Mouse (Mus musculus): ENCODE data around the gene Hpse2. TPM values are rescaled to one million over a fixed set of nuclear protein-coding genes. Genes with fewer than 3 reads are reported as not detected.
A peak's percentile ranks its signal among the peaks of the same experiment; 100 is the strongest.
"Not testable (repeated sequence)": the region's sequence is repeated elsewhere in the genome, so short reads cannot be mapped to it uniquely, and the experiment has no call there.

Gene Hpse2
- polyA plus RNA-seq, 1 experiment from 2014 or later, result 11.4 TPM

- peak; percentile 64 for TF ChIP-seq CTCF (IDR thresholded peaks at IDR 0.05; ENCODE audit: low read depth)
- Histone ChIP-seq H3K9ac (no peak overlapping the region), H3K4me1 (ENCODE audit: insufficient read depth) (no peaks in the 10 kb centered on the region), H3K27ac (ENCODE audit: low read depth) (no peak overlapping the region), H3K4me3 (ENCODE audit: low read depth, low read length) (no peak overlapping the region), H3K4me2 (no peak overlapping the region), H3K9me3 (ENCODE audit: low read depth, low read length) (peaks cover 2% of the 10 kb centered on the region; the same call in 1 of the 2 replicates), H3K27me3 (ENCODE audit: insufficient read depth, low read length) (no peaks in the 10 kb centered on the region), H3K36me3 (ENCODE audit: insufficient read depth) (no peaks in the 10 kb centered on the region)
- peak; percentile 86 for DNase-seq
- no peak for ATAC-seq (ENCODE audit: insufficient read depth)
Observed at GRCm38 (mm10) chr19:43311125-43311524, 77.0 kb downstream of the Hpse2 start.

GRCm38 (mm10) chr19:43306756-43307155, 81.4 kb downstream of the Hpse2 start:
- Histone ChIP-seq H3K4me2 (no peak overlapping the region), H3K36me3 (ENCODE audit: insufficient read depth) (no peaks in the 10 kb centered on the region), H3K9ac (no peak overlapping the region), H3K27ac (ENCODE audit: low read depth) (no peak overlapping the region), H3K27me3 (ENCODE audit: insufficient read depth, low read length) (no peaks in the 10 kb centered on the region), H3K4me1 (ENCODE audit: insufficient read depth) (no peaks in the 10 kb centered on the region), H3K4me3 (ENCODE audit: low read depth, low read length) (no peak overlapping the region), H3K9me3 (ENCODE audit: low read depth, low read length) (peaks cover 2% of the 10 kb centered on the region; the same call in 1 of the 2 replicates)
- ATAC-seq (ENCODE audit: insufficient read depth) (no peak), DNase-seq (peak; percentile 30)
- TF ChIP-seq CTCF (IDR thresholded peaks at IDR 0.05; ENCODE audit: low read depth), result peak; percentile 37

GRCm38 (mm10) chr19:43281336-43281735, 106.8 kb downstream of the Hpse2 start:
- not testable (repeated sequence) for H3K4me2 ChIP-seq; H3K9ac ChIP-seq; H3K27me3 ChIP-seq (ENCODE audit: insufficient read depth, low read length); ATAC-seq (ENCODE audit: insufficient read depth); H3K4me1 ChIP-seq (ENCODE audit: insufficient read depth); H3K27ac ChIP-seq (ENCODE audit: low read depth); H3K36me3 ChIP-seq (ENCODE audit: insufficient read depth); H3K9me3 ChIP-seq (ENCODE audit: low read depth, low read length); DNase-seq; H3K4me3 ChIP-seq (ENCODE audit: low read depth, low read length)
- whole genome bisulfite sequencing, result 94% methylated on average over 1 of the region's 1 CpGs

GRCm38 (mm10) chr19:43243993-43244392, 144.2 kb downstream of the Hpse2 start:
- H3K4me3 ChIP-seq (ENCODE audit: low read depth, low read length), result no peak overlapping the region
- no peak for ATAC-seq (ENCODE audit: insufficient read depth)
- no peak overlapping the region for H3K9ac ChIP-seq
- WGBS, result 68% methylated on average over 4 of the region's 4 CpGs
- no peak overlapping the region for H3K27ac ChIP-seq (ENCODE audit: low read depth)
- H3K4me2 ChIP-seq, result no peak overlapping the region
- no peaks in the 10 kb centered on the region for H3K36me3 ChIP-seq (ENCODE audit: insufficient read depth)
- DNase-seq, result no peak
- no peaks in the 10 kb centered on the region for H3K4me1 ChIP-seq (ENCODE audit: insufficient read depth)
- H3K27me3 ChIP-seq (ENCODE audit: insufficient read depth, low read length), result no peaks in the 10 kb centered on the region
- no peaks in the 10 kb centered on the region for H3K9me3 ChIP-seq (ENCODE audit: low read depth, low read length)
- TF ChIP-seq CTCF (IDR thresholded peaks at IDR 0.05; ENCODE audit: low read depth), result no peak

- 37% methylated on average over 3 of the region's 3 CpGs for WGBS
- Histone ChIP-seq H3K9ac (no peak overlapping the region), H3K9me3 (ENCODE audit: low read depth, low read length) (no peaks in the 10 kb centered on the region), H3K27ac (ENCODE audit: low read depth) (no peak overlapping the region), H3K4me2 (no peak overlapping the region), H3K4me3 (ENCODE audit: low read depth, low read length) (no peak overlapping the region), H3K4me1 (ENCODE audit: insufficient read depth) (0 out of 2 replicates have a peak, but pooled peaks cover 3% of the 10 kb centered on the region), H3K27me3 (ENCODE audit: insufficient read depth, low read length) (no peaks in the 10 kb centered on the region), H3K36me3 (ENCODE audit: insufficient read depth) (no peaks in the 10 kb centered on the region)
- DNase-seq (peak; percentile 5), ATAC-seq (ENCODE audit: insufficient read depth) (no peak)
- no peak for TF ChIP-seq CTCF (IDR thresholded peaks at IDR 0.05; ENCODE audit: low read depth)
Observed at GRCm38 (mm10) chr19:43231711-43232110, 156.4 kb downstream of the Hpse2 start.

- Histone ChIP-seq H3K9me3 (ENCODE audit: low read depth, low read length) (no peaks in the 10 kb centered on the region), H3K4me1 (ENCODE audit: insufficient read depth) (0 out of 2 replicates have a peak, but pooled peaks cover 3% of the 10 kb centered on the region), H3K36me3 (ENCODE audit: insufficient read depth) (no peaks in the 10 kb centered on the region), H3K27me3 (ENCODE audit: insufficient read depth, low read length) (no peaks in the 10 kb centered on the region), H3K27ac (ENCODE audit: low read depth) (no peak overlapping the region), H3K4me2 (no peak overlapping the region), H3K4me3 (ENCODE audit: low read depth, low read length) (no peak overlapping the region), H3K9ac (no peak overlapping the region)
- ATAC-seq (ENCODE audit: insufficient read depth), result peak; percentile 82
- TF ChIP-seq CTCF (IDR thresholded peaks at IDR 0.05; ENCODE audit: low read depth), result no peak
- WGBS, result 32% methylated on average over 3 of the region's 3 CpGs
- DNase-seq, result peak; percentile 93
Observed at GRCm38 (mm10) chr19:43193562-43193961, 194.6 kb downstream of the Hpse2 start.

GRCm38 (mm10) chr19:43175437-43175965, 212.7 kb downstream of the Hpse2 start:
- H3K27ac ChIP-seq (ENCODE audit: low read depth), result peak overlapping the region; percentile 77
- DNase-seq (peak; percentile 67), ATAC-seq (ENCODE audit: insufficient read depth) (peak; percentile 44; the same call in 1 of the 2 replicates)
- H3K4me1 ChIP-seq (ENCODE audit: insufficient read depth), result 0 out of 2 replicates have a peak, but pooled peaks cover 2% of the 10 kb centered on the region
- no peak for TF ChIP-seq CTCF (IDR thresholded peaks at IDR 0.05; ENCODE audit: low read depth)
- H3K9ac ChIP-seq, result no peak overlapping the region
- no peaks in the 10 kb centered on the region for H3K9me3 ChIP-seq (ENCODE audit: low read depth, low read length)
- no peaks in the 10 kb centered on the region for H3K27me3 ChIP-seq (ENCODE audit: insufficient read depth, low read length)
- no peaks in the 10 kb centered on the region for H3K36me3 ChIP-seq (ENCODE audit: insufficient read depth)
- 44% methylated on average over 3 of the region's 3 CpGs for WGBS
- H3K4me2 ChIP-seq, result no peak overlapping the region
- no peak overlapping the region for H3K4me3 ChIP-seq (ENCODE audit: low read depth, low read length)
